Mouse (Mus musculus) frontal cortex, adult 2 months (tissue): ENCODE measurements around the gene Rcc1. TPM values are rescaled to one million over a fixed set of nuclear protein-coding genes. Genes with fewer than 3 reads are reported as not detected.
"Not testable (repeated sequence)": the region's sequence is repeated elsewhere in the genome, so short reads cannot be mapped to it uniquely, and the experiment has no call there.

Experiments used
- DNase-seq, 2 experiments: peaks; one replicate each; pipeline ENCODE4 v3.0.0; 2022; ENCODE audit warnings: low spot score in 1 of 2; ENCODE audit errors: extremely low spot score in 1 of 2
- polyA plus RNA-seq: library from polyadenylated mRNA; depleted of rRNA; stranded (reverse); fragments of >200 nt; gene quantifications from 2 replicates; pipeline ENCODE4 v1.2.3, GENCODE M21; 2012; rRNA removed

Rcc1 gene
- polyA plus RNA-seq, 1 experiment: 11.1 TPM

- no peak for DNase-seq
These were observed 61.6 kb downstream of the Rcc1 start for GRCm38 (mm10) chr4:132291624-132292335.

- DNase-seq: no peak
These were observed 62.3 kb downstream of the Rcc1 start for GRCm38 (mm10) chr4:132291056-132291455.

GRCm38 (mm10) chr4:132288840-132289239 is 64.6 kb downstream of the Rcc1 start:
- not testable (repeated sequence) for DNase-seq

Other genes with a start within 250 kb of the Rcc1 start
- 12.8 and 13.1 TPM in 2 replicates for gene Oprd1, start 209.1 kb downstream of the Rcc1 start, polyA plus RNA-seq
- gene Ythdf2, start 141.3 kb downstream of the Rcc1 start, polyA plus RNA-seq: 19.0 and 21.8 TPM in 2 replicates
- gene Gmeb1, start 92.0 kb downstream of the Rcc1 start, polyA plus RNA-seq: 20.7 and 21.6 TPM in 2 replicates
- gene Taf12, start 79.2 kb downstream of the Rcc1 start, polyA plus RNA-seq: 16.7 and 17.9 TPM in 2 replicates
- 2.8 and 3.9 TPM in 2 replicates for gene Rab42, start 50.2 kb downstream of the Rcc1 start, polyA plus RNA-seq
- 17.4 and 18.4 TPM in 2 replicates for gene Trnau1ap, start 24.1 kb downstream of the Rcc1 start, polyA plus RNA-seq
- gene Phactr4, start 68.9 kb upstream of the Rcc1 start, polyA plus RNA-seq: 6.3 and 7.2 TPM in 2 replicates
- gene Med18, start 110.3 kb upstream of the Rcc1 start, polyA plus RNA-seq: 6.2 and 6.7 TPM in 2 replicates
- gene Sesn2, start 156.9 kb upstream of the Rcc1 start, polyA plus RNA-seq: 9.2 and 9.7 TPM in 2 replicates
- 869 and 938 TPM in 2 replicates for gene Atpif1, start 180.1 kb upstream of the Rcc1 start, polyA plus RNA-seq
- 143 and 159 TPM in 2 replicates for gene Dnajc8, start 181.9 kb upstream of the Rcc1 start, polyA plus RNA-seq
- gene Ptafr, start 210.5 kb upstream of the Rcc1 start, polyA plus RNA-seq: 1.0 and 1.6 TPM in 2 replicates